Mouse (Mus musculus): Measurements from ENCODE around the gene Vti1a. TPM values are rescaled to one million over a fixed set of nuclear protein-coding genes. Genes with fewer than 3 reads are reported as not detected.

Gene Vti1a
- total and polyA plus RNA-seq, 3 experiments, result 7.7 to 33.2 (median 33.0) TPM

DNA sequence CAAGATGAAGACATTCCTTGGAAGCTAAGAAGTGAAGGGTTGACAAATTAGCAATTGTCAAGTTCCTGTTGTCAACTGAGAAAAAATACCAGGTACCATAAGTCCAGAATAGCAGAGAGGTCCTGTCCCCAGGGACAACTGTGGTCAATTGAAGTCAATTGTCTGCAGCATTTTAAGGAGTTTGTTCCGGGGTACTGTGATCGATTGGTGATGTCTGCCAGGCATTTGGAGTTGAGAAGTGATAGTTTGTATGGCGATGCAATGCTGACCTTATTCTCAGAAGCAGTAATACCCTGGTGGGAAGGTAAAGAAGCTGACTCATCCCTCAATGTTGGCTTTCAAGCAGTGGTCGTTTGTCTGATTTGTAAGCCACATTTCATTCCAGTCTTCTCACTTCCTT, 170.4 kb downstream of the Vti1a start:
- TF ChIP-seq GATA1 (IDR thresholded peaks at IDR 0.05; ENCODE audit: borderline replicate concordance, low read length) (no peak), GATA2 (IDR thresholded peaks at IDR 0.05; ENCODE audit: borderline replicate concordance, low read depth, low read length) (no peak), CTCF (IDR thresholded peaks at IDR 0.05; ENCODE audit: low read depth, low read length) (no peak), POLR2AphosphoS5 (IDR thresholded peaks at IDR 0.05; ENCODE audit: insufficient replicate concordance, low read depth, low read length) (no peak), TAL1 (conservative IDR thresholded peaks at IDR 0.05; ENCODE audit: low read depth, low read length) (no peak)
- DNase-seq (ENCODE audit: low spot score), result no peak
- ATAC-seq (ENCODE audit: extremely low read depth, insufficient number of reproducible peaks, low FRiP score, poor library complexity, severe bottlenecking), result no peak
- no peaks in the 10 kb centered on the region for H3K27me3 ChIP-seq (ENCODE audit: insufficient read depth, low read length)
- no peaks in the 10 kb centered on the region for H3K4me1 ChIP-seq (ENCODE audit: insufficient read depth, low read depth, low read length)
- H3K36me3 ChIP-seq (replicated peaks), result peaks cover 42% of the 10 kb centered on the region
- H3K9me3 ChIP-seq (replicated peaks), result no peaks in the 10 kb centered on the region
- H3K4me3 ChIP-seq (ENCODE audit: low read depth, low read length), result no peak overlapping the region

GRCm38 (mm10) chr19:55491126-55492076, 175.3 kb downstream of the Vti1a start:
- H3K9me3 ChIP-seq (replicated peaks), result no peaks in the 10 kb centered on the region
- TF ChIP-seq CTCF (IDR thresholded peaks at IDR 0.05; ENCODE audit: low read depth, low read length), result no peak
- TF ChIP-seq TAL1 (conservative IDR thresholded peaks at IDR 0.05; ENCODE audit: low read depth, low read length), result no peak
- TF ChIP-seq POLR2AphosphoS5 (IDR thresholded peaks at IDR 0.05; ENCODE audit: insufficient replicate concordance, low read depth, low read length), result no peak
- no peak for TF ChIP-seq GATA1 (IDR thresholded peaks at IDR 0.05; ENCODE audit: borderline replicate concordance, low read length)
- TF ChIP-seq GATA2 (IDR thresholded peaks at IDR 0.05; ENCODE audit: borderline replicate concordance, low read depth, low read length), result no peak
- H3K4me3 ChIP-seq (ENCODE audit: low read depth, low read length), result no peak overlapping the region
- DNase-seq (ENCODE audit: low spot score) (no peak), ATAC-seq (ENCODE audit: extremely low read depth, insufficient number of reproducible peaks, low FRiP score, poor library complexity, severe bottlenecking) (no peak)
- H3K4me1 ChIP-seq (ENCODE audit: insufficient read depth, low read depth, low read length), result no peaks in the 10 kb centered on the region
- no peaks in the 10 kb centered on the region for H3K27me3 ChIP-seq (ENCODE audit: insufficient read depth, low read length)
- peaks cover 40% of the 10 kb centered on the region for H3K36me3 ChIP-seq (replicated peaks)

DNA sequence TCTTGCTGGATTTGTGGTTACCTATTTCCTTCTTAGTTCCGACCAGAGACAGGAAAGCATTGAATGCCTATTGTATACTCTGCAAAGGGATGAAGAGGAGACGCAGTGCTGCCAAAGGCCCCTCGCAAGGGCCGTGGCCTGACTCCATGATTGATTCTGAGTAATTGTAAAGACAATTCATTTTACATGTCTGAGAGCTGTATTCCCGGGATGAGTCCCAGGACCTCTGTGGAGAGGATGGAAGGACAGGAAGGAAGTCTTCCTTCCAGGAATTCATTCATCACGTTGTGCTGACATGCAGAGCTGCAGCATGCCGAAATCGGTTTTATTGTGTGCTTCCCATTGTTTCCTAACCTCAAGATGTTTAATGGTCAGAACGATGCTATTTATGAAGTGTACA, 180.2 kb downstream of the Vti1a start:
- no peak for DNase-seq (ENCODE audit: low spot score)

DNA sequence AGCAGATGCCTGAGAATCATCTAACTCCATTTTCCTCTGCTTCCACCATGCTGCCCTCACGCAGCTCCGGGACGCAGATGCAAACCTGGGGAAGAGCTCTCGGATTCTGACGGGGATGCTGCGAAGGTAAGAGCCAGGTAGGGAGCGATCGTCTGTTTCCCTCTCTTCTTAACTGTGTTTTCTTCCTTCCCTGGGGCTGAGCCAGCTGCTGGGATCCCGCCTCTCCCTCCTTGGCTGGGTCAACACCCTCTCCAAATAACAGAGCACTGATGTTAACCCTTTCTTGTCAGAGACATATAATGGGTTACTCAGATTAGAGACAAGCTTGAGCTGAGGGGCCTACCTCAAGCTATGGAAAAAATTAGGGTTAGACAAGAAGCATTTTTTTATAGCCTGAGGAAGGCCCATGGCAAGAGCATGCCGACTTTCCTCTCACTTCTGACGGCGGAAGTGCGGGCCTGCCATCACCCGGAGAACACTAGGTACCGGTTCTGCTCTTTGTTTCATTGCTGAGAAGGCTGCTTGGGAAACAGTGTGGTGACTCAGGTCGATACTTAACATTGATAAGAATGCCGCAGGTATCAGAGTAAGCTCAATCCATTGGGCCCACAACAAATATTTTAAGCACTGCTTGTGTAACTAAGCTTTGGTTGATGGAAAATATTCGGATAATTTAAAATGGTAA, 183.2 kb downstream of the Vti1a start:
- DNase-seq (ENCODE audit: low spot score) (no peak), ATAC-seq (ENCODE audit: extremely low read depth, insufficient number of reproducible peaks, low FRiP score, poor library complexity, severe bottlenecking) (no peak)
- H3K4me3 ChIP-seq (ENCODE audit: low read depth, low read length), result no peak overlapping the region
- H3K9me3 ChIP-seq (replicated peaks), result no peaks in the 10 kb centered on the region
- no peaks in the 10 kb centered on the region for H3K4me1 ChIP-seq (ENCODE audit: insufficient read depth, low read depth, low read length)
- no peaks in the 10 kb centered on the region for H3K27me3 ChIP-seq (ENCODE audit: insufficient read depth, low read length)
- TF ChIP-seq POLR2AphosphoS5 (IDR thresholded peaks at IDR 0.05; ENCODE audit: insufficient replicate concordance, low read depth, low read length) (no peak), TAL1 (conservative IDR thresholded peaks at IDR 0.05; ENCODE audit: low read depth, low read length) (no peak), GATA1 (IDR thresholded peaks at IDR 0.05; ENCODE audit: borderline replicate concordance, low read length) (no peak), GATA2 (IDR thresholded peaks at IDR 0.05; ENCODE audit: borderline replicate concordance, low read depth, low read length) (no peak), CTCF (IDR thresholded peaks at IDR 0.05; ENCODE audit: low read depth, low read length) (no peak)
- H3K36me3 ChIP-seq (replicated peaks), result peaks cover 64% of the 10 kb centered on the region

More for the DNA sequence above, 180.2 kb downstream of the Vti1a start:
- no peak for ATAC-seq (ENCODE audit: extremely low read depth, insufficient number of reproducible peaks, low FRiP score, poor library complexity, severe bottlenecking)
- Histone ChIP-seq H3K9me3 (replicated peaks) (no peaks in the 10 kb centered on the region), H3K4me3 (ENCODE audit: low read depth, low read length) (no peak overlapping the region), H3K27me3 (ENCODE audit: insufficient read depth, low read length) (no peaks in the 10 kb centered on the region), H3K4me1 (ENCODE audit: insufficient read depth, low read depth, low read length) (no peaks in the 10 kb centered on the region), H3K36me3 (replicated peaks) (peaks cover 62% of the 10 kb centered on the region)
- no peak for TF ChIP-seq GATA2 (IDR thresholded peaks at IDR 0.05; ENCODE audit: borderline replicate concordance, low read depth, low read length)
- no peak for TF ChIP-seq POLR2AphosphoS5 (IDR thresholded peaks at IDR 0.05; ENCODE audit: insufficient replicate concordance, low read depth, low read length)
- no peak for TF ChIP-seq CTCF (IDR thresholded peaks at IDR 0.05; ENCODE audit: low read depth, low read length)
- TF ChIP-seq TAL1 (conservative IDR thresholded peaks at IDR 0.05; ENCODE audit: low read depth, low read length), result no peak
- no peak for TF ChIP-seq GATA1 (IDR thresholded peaks at IDR 0.05; ENCODE audit: borderline replicate concordance, low read length)

DNA sequence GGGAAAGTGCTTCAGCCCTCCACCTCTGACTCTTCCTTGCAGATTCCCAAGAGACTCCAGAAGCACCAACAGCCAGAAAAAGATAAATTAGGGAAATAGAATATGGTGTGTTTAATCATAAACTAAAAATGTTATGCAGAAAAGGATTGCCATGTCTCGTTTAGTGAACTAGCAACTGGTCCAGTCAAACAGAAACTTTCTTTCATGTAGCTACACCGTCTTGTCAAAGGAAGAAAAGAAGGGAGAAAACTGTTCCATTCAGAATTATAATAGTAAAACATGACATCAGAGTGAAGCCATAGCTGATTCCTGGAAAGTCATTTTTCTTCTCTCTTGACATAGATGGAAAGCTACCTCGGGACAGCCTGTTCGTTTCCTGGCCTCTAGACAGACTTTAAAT, 185.9 kb downstream of the Vti1a start:
- H3K27me3 ChIP-seq (ENCODE audit: insufficient read depth, low read length), result no peaks in the 10 kb centered on the region
- no peak for TF ChIP-seq GATA2 (IDR thresholded peaks at IDR 0.05; ENCODE audit: borderline replicate concordance, low read depth, low read length)
- TF ChIP-seq TAL1 (conservative IDR thresholded peaks at IDR 0.05; ENCODE audit: low read depth, low read length), result no peak
- TF ChIP-seq CTCF (IDR thresholded peaks at IDR 0.05; ENCODE audit: low read depth, low read length), result no peak
- no peak for TF ChIP-seq POLR2AphosphoS5 (IDR thresholded peaks at IDR 0.05; ENCODE audit: insufficient replicate concordance, low read depth, low read length)
- no peak for TF ChIP-seq GATA1 (IDR thresholded peaks at IDR 0.05; ENCODE audit: borderline replicate concordance, low read length)
- H3K4me3 ChIP-seq (ENCODE audit: low read depth, low read length), result no peak overlapping the region
- no peak for ATAC-seq (ENCODE audit: extremely low read depth, insufficient number of reproducible peaks, low FRiP score, poor library complexity, severe bottlenecking)
- H3K9me3 ChIP-seq (replicated peaks), result no peaks in the 10 kb centered on the region
- H3K36me3 ChIP-seq (replicated peaks), result peaks cover 75% of the 10 kb centered on the region
- DNase-seq (ENCODE audit: low spot score), result no peak
- H3K4me1 ChIP-seq (ENCODE audit: insufficient read depth, low read depth, low read length), result peaks cover 12% of the 10 kb centered on the region

DNA sequence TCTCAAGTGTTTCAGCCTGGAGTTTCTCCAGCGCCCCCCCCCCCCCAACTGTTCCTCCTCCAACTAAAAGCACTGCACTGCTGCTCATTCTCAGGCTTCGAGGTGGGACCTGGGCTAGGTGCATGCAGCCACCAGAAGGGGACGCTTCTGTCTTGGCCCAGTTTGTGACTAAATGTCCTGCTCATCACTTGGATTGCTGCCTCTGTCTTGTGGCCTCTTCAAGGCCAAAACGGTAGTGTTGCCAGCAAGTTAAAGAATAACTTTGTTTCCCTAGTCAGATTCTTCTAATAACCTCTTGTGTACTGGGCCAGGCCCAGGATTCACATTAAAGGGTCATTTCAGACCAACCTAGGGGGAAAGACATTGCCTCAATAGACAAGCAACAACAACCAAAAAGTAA, 187.7 kb downstream of the Vti1a start:
- DNase-seq (ENCODE audit: low spot score), result no peak
- H3K4me3 ChIP-seq (ENCODE audit: low read depth, low read length), result no peak overlapping the region
- TF ChIP-seq POLR2AphosphoS5 (IDR thresholded peaks at IDR 0.05; ENCODE audit: insufficient replicate concordance, low read depth, low read length), result no peak
- TF ChIP-seq GATA2 (IDR thresholded peaks at IDR 0.05; ENCODE audit: borderline replicate concordance, low read depth, low read length), result no peak
- no peak for TF ChIP-seq TAL1 (conservative IDR thresholded peaks at IDR 0.05; ENCODE audit: low read depth, low read length)
- TF ChIP-seq CTCF (IDR thresholded peaks at IDR 0.05; ENCODE audit: low read depth, low read length), result no peak
- no peak for TF ChIP-seq GATA1 (IDR thresholded peaks at IDR 0.05; ENCODE audit: borderline replicate concordance, low read length)

More for the DNA sequence above, 187.7 kb downstream of the Vti1a start:
- Histone ChIP-seq H3K27me3 (ENCODE audit: insufficient read depth, low read length) (no peaks in the 10 kb centered on the region), H3K4me1 (ENCODE audit: insufficient read depth, low read depth, low read length) (peaks cover 24% of the 10 kb centered on the region), H3K9me3 (replicated peaks) (no peaks in the 10 kb centered on the region), H3K36me3 (replicated peaks) (peaks cover 71% of the 10 kb centered on the region)
- no peak for ATAC-seq (ENCODE audit: extremely low read depth, insufficient number of reproducible peaks, low FRiP score, poor library complexity, severe bottlenecking)
